Mouse (Mus musculus): Measurements from ENCODE around the gene Gm9639.
"Not testable (repeated sequence)": the region's sequence is repeated elsewhere in the genome, so short reads cannot be mapped to it uniquely, and the experiment has no call there.

The Gm9639 gene

DNA sequence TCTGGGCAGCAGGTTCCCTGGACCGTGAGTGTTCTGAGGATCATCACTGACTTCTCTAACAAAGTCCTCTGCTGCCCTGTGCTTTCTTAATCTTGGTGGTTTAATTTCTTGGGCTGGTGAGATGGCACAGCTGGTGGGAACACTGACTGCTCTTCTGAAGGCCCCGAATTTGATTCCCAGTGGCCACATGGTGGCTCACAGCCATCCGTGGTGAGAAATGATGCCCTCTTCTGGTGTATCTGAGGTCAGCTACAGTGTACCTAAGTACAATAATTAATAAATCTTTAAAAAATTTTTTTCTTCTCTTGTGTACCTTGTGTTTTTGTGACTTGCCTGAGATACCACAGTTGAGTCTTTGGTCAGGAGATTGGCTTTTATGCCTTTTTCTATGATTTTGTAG, 42.6 kb downstream of the Gm9639 start:
- not testable (repeated sequence) for DNase-seq

DNA sequence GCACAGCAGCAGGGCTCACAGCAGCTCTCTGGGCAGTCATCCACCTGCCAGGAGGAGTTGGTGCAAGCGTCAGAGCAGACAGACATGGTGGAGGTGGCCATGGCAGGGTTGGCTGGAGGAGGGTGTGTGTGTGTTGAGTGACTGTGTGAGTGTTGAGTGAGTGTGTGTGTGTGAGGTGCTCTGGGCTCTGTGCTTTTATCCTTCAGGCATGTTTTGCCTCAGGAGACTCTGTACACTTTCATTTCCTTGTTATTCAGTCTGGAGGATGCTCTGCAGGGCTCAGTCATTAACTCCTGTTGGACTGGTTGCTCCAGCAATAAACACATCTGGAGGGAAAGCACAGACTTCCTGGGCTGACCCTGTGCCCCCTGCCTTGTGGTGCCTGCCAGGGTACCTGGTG, 43.6 kb downstream of the Gm9639 start, which contains the start of gene Gm9736:
Gene Gm9736, minus strand, starts transcription at position 101 of the 400 bp plus-strand sequence.
- not testable (repeated sequence) for DNase-seq

DNA sequence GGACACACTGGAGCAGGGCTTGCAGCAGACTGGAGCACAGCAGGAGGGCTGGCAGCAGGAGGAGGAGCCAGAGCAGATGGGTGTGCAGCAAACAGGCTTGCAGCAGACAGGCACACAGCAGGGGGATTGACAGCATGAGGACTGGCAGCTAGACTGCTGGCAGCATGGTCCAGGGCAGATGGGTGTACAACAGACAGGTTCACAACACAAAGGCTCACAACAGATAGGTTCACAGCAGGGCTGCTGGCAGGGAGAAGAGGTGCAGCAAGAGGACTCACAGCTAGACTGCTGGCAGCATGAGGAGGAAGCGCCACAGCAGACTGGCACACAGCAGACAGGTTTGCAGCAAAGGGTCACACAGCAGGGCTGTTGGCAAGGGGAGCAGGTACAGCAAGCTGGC, 44.2 kb downstream of the Gm9639 start:
- DNase-seq = not testable (repeated sequence)

Data from kidney, postnatal 14 days (tissue).